Mouse (Mus musculus): ENCODE data around the gene Fam32a.

Gene Fam32a

DNA sequence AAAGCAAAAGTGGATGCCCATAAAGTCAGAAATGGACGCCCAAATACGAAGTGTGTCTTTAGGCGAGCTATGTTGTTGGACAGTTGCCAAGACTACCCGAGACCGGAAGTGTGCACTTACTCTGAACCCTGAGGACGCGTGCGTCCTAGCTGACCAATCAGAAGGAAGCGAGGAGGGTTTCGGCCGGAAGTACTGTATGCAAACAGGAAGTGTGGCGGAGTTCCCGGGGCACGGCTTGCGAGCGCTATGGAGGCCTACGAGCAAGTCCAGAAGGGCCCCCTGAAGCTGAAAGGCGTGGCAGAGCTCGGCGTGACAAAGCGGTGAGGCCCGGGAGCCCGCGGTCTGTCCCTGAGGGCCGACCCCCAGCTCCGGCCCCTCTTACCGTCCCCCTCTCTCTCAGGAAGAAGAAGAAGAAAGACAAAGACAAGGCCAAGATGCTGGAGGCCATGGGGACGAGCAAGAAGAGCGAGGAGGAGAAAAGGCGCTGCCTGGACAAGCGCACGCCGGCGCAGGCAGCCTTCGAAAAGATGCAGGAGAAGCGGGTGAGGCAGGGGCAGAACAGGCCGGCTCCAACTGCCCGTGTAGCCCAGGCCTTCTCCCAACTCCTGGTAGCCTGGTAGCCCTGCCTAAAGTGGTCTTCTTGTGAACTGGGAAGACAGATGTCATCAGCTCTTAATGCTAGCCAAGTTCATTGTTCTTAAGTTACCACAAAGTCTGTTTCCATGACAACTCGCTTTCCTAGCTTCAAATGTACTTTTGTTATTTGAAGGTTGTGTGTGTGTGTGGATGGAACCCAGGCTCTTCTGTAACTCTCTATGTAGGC, at the start of gene Fam32a:
Fam32a (plus strand) TSS at position 190 of the 823 bp plus-strand sequence.
- peak; percentile 73 to 82 for DNase-seq (ENCODE audit: low spot score in 2 of 2)

DNA sequence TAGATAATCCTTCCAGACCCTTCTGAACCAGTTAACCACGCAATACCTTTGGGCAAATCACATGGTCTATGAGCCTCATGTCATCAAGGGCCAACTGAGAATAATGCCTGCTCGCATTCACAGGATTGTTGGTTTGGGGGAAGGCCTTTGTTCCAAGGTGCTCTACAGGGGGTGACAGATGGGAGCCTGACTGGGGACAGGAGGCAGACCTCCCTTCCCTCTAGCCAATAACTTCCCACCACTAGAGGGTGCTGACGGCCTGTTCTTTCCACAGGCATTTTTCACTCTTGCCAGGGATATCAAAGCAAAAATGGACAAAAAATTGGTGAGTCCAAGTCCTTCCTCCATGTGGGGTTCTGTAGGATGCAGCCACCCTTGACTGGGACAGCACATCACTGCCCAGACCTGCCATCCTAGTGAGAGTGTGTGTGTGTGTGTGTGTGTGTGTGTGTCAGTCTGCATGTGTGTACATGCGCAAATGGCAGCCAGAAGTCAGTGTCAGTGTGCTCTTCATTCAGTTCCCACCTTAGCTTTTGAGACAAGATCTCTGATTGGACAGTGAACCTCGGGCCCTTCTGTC, 42.1 kb upstream of the Fam32a start:
- DNase-seq (ENCODE audit: low spot score in 2 of 2) = peak; percentile 43 to 67

DNA sequence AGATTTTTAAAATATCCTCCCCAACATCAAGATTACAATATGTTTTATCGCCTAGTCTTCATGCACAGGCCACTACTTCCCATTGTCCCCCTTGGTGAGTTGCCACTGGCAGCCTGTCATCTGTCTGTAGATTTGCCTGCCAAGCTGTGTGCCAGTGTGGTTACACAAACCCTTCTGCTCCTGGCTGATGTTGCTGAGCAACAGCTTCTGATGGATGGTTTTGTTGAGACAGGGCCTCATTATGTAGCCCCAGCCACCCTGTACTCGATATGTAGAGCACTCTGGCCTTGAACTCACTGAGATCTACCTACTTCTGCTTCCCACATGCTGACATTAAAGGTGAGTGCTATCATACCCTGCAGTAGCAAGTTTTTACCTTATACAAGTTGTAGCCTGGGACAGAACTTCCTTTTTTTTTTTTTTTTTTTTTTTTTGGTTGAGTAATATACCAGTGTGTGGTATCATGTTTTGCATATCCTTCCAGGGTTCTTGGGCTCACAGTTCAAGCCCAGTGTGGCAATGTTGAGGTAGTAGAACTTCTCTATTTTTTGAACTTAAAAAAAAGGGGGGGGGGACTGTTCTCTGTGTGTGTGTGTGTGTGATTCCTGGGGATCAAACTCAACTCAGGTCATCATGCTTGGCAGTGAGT, 35.9 kb upstream of the Fam32a start:
- no peak for DNase-seq (ENCODE audit: low spot score in 2 of 2)

DNA sequence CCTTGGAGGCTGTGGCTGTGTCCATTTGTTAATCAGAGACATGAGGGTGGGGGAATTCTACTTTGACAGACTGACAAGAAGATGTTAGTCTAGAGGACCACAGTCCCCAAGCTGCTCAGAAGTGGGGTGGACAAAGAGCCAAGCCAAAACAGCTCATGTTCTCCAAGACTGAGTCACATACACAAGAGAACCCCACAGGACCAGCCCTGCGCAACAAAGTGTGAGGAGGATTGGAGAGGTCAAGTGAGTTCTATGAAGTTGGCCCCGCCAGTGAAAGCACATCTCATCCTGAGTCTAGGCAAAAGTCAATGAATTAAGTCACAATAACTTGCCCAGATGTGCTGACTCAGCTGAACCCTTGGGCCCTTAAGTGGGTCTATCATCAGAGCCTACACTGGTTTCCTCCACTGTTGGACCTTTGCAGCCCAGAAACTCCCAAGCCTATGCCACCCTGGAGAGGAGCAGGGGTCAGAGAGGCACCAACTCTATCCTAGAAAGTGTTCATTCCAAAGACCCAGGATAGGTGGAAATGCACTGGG, 31.7 kb upstream of the Fam32a start:
- no peak for DNase-seq (ENCODE audit: low spot score in 2 of 2)

DNA sequence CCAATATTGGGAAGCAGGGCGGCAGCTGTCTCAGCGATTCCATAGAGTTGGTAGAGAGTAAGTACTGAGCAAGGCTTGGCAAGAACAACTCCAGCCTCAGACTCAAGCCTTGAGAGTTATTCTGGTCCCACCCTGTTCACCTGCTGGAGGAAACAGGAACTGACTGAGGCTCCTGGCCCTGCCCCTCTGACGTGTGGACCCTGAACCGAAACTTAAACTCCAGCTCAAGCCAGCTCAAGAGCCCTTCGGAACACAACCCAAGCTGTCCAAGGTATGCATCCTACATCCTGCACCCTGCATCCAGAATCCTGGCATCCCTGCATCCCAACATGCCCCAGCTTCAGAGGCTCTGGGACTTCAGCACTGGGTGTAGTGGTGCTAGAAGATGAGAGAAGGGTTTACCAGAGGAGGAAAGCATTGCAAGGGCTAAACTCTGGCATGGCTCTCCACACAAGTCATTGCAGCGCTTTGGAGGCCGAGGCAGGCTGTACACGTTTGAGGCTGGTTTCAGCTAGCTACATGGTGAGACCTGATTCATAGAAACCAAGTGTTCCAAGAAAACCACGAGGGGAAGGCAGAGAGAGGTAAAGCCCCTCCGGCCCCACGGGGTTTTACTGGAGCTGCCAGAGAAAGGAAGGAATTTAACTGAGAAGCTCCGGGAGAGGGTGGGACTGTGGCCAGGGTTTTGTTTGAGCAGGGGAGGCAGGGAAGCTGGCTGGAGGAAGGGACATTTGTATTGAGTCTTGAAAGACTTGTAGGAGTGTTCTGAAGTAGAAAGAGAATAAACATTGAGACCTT, 29.9 kb upstream of the Fam32a start, which contains the start of gene Hsh2d:
Hsh2d (plus strand) TSS at position 222 of the 798 bp plus-strand sequence.
- peak; percentile 50 to 64 for DNase-seq (ENCODE audit: low spot score in 2 of 2)

DNA sequence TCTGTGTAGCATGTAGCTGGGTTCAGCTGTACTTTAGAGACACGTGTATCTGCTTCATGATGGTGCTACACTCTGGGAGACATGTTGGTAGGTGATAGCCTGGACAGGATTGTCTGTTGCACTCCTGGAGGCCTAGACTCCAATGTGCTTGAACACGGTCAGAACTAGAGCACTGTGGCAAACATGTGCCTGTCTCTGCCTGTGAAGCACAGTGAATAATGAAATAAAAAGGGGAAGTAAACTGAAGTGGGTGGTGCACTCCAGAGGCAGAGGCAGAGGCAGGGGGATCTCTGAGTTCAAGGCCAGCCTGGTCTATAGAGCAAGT, 29.4 kb upstream of the Fam32a start:
- DNase-seq (ENCODE audit: low spot score in 2 of 2) = no peak

DNA sequence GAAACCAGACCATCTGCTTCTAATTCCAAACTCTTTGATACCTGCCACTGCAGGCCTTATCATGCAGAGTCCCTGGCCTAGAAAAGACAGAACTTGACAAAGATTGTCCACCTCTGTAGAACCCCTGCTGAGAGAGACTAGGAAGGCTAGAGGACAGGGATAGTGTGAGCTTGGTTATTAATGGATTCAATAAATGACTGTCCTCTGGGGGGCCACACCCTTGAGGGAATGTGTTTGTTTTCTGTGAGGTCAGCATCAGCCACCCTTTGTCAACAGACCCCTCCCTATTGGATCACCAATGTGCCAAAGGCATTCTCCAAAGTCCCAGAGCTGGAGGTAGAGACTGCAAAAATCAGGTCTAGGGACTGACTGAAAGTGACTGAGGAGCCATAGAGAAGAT, 27.5 kb upstream of the Fam32a start:
- DNase-seq (ENCODE audit: low spot score in 2 of 2) = no peak

DNA sequence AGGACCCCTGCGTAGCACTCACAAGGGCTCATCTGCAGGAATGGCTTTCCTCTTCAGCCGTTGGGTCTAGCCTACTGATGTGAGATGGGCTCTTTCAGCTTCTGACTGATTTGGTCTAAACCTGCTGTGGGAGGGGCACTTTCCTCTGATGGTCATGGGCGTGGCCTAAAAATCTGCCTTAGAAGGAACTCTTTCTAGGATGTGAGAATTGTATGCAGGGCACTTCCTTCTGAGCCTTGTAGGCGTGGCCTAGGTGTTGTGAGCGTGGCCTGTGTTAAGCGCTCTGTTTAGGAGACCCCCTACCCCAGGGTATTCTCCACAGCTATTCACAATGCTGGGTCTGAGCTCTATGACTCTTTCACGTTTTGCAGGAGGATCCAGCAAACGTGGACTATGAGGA, 21.5 kb upstream of the Fam32a start:
- no peak for DNase-seq (ENCODE audit: low spot score in 2 of 2)

DNA sequence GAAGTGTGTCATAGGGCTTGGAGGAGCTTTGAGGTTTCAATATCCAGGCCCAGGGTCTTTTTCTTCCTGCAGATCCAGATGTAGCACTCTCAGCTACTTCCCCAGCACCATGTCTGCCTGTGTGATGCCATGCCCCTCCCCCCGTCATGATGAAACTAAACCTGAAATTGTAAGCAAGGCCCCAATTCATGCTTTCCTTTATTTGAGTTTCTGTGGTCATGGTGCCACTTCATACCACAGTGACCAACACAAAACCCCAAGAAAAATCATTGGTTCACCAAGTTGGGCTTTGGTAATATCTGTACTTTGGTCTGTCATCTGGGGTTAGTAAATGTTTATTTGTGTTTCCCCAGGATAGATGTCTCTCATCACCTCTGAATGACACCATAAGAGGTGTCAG, 10.9 kb upstream of the Fam32a start:
- no peak for DNase-seq (ENCODE audit: low spot score in 2 of 2)

DNA sequence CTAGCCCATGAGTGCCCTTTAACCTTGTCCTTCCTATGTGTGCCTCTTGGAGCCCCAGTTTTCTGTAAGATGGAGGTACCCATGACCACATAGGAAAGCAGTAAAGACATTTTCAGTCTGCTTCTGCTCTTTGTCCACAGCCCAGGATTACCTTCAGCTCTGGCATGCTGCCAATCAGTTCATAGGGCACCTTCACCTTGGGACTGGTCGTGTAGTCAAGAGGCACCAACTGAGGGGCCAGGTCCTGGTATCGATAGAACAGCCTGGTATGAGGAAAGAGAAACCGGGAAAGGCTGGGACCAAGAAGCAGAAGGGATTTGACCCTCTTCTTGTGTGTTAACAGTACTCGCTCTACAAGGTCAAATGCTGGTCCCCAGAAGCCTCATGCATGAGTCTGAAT, 9.3 kb upstream of the Fam32a start:
- no peak for DNase-seq (ENCODE audit: low spot score in 2 of 2)

DNA sequence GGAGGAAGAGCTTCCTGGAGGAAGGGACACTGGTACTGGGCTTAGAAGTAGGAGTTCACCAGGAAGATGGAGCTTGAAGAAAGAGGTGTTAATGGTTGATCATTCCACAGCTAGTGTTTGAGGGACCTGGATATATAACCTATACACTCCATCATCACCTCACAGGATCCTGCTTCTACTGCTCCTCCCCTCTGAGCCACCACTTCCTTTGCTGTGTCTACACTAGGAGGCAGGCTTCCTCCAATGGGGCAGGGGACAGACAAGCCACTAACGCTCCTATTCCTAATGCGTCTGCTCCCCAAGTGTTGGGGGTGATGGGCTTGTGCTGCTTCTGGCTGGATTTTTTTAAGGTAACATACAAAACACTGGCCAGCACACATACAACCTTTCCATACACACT, 8.8 kb upstream of the Fam32a start:
- DNase-seq (ENCODE audit: low spot score in 2 of 2) = no peak

DNA sequence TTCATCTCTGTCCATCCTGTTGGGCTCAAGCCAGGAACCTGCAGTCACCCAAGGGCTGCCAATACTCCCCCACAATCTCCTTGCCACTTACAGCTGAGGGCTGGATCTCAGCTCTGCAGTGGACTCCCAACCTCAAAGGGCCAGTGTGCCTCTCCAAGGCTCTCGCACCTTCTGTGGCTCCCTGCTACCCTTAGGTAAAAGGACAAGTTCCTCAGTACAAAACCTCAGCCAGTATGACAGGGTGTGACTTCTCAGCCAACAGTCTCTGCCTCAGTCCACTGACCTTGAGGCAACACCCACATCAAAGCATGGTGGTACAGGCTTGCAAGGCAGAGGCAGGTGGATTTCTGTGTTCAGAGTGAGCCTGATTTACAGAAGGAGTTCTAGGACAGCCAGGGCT, 7.7 kb upstream of the Fam32a start:
- DNase-seq (ENCODE audit: low spot score in 2 of 2) = no peak

DNA sequence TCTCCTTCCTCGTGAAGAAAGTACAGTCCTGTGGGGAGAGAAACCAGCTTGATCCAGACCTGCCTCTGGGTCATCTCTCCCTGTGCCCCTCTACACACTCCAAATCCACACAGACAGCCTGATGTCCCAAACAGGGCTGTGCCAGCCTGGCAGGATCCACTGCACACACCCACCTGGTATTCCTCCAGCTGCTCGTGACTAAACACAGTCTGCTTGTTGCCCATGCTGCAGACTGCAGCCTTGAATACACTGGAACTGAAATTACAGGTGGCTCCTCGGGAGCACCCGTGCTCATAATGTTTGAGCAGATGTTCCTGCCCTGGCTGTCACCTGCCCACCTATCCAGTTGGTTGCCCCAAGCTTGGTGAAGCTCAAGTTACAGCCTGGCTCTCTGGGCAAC, 6.8 kb upstream of the Fam32a start, which contains the start of gene Cib3:
Cib3 (minus strand) TSS at position 87 of the 400 bp plus-strand sequence.
- DNase-seq (ENCODE audit: low spot score in 2 of 2) = no peak

DNA sequence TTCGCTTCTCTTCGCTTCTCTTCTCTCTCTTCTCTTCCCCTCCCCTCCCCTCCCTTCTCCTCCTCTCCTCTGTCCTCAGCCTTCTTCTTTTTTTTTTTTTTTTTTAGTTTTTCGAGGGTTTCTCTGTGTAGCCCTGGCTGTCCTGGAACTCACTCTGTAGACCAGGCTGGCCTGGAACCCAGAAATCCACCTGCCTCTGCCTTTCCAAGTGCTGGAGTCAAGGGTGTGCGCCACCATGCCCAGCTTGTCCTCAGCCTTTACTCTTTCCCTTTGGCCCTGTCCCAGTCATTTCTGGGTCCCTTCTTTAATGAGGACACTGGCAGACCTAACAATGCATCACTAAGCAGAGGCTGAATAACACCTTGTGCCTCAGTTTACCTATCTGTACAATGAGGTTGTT, 6.0 kb upstream of the Fam32a start, which contains the start of gene Gm11034:
Gm11034 (minus strand) TSS at position 101 of the 400 bp plus-strand sequence.
- no peak for DNase-seq (ENCODE audit: low spot score in 2 of 2)

DNA sequence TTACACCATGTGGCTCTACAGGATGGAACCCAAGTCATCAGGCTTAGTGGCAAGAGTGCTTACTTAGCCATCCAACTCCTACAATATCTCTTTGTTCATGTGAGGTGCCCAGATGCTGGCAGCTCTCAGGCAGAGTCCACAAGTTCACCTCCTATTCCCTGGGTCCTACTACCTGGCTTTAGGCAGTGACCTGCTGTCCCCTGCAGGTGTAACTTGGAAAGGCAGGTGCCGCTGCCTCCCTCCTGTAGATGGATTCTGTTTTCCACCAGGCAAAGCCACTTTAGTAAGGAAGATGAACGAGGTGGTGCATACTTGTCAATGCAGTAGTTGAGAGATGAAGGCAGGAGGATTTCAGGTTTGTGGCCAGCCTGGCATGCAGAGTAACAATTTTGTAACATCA, 4.5 kb upstream of the Fam32a start:
- peak; percentile 27 to 52 for DNase-seq (ENCODE audit: low spot score in 2 of 2)

DNA sequence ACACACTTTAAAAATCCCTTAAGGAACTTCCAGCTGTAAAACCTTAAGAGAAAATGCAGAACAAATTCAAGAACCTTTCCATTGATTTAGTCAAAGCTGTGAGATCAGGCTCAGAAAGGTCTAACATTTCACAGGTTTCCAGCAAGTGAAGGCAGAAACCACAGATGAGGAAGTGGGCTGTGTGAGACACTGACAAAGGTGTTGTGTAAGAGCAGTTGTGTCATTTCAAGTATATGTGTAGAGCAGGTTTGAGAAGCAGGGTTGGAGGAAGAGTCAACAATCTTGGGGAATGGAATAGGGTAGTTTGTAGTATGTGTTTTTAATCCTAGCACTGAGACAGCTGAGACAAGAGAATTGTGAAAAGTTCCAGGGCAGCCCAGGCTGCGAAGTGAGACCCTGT, 3.7 kb upstream of the Fam32a start:
- no peak for DNase-seq (ENCODE audit: low spot score in 2 of 2)

DNA sequence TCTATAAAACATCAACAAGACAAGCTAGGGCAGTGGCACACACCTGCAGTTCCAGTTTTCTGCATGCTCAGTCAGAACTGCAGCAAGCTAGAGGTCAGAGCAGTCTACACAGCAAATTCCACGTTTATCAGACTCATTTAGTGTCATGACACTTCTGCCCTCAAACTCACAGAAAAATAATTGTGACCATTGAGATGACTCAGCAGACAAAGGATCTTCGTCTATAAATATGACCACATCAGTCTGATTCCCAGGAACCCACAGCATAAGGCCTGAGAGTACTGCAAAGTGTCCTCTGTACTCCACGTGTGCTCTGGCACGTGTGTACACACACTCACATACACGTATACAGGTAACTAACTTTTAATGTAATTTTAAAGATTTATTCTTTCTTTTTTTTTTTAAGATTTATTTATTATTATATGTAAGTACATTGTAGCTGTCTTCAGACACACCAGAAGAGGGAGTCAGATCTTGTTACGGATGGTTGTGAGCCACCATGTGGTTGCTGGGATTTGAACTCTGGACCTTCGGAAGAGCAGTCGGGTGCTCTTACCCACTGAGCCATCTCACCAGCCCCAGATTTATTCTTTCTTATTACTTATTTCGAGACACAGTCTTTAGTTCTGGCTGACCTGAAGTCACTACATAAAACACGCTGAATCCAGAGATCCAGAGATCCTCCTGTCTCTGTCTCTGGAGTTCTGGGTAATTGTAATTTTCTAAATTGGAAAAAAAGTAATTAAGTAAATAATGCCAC, 569 bp upstream of the Fam32a start:
- DNase-seq (ENCODE audit: low spot score in 2 of 2) = no peak

DNA sequence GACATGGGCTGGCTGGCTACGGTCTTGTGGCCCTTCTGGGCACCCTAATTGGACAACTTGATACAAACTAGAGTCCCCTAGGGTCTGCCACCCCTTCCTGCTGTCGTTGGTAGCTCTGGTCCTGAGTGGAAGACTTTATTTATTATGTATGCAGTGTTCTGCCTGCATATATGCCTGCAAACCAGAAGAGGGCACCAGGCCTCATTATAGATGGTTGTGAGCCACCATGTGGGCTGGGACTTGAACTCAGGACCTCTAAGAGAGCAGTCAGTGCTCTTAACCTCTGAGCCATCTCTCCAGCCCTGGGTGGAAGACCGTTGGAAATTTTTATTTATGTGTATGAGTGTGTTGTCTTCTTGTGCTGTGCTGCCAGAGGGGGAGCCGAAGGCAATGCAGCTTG, 1.2 kb downstream of the Fam32a start:
- no peak for DNase-seq (ENCODE audit: low spot score in 2 of 2)

DNA sequence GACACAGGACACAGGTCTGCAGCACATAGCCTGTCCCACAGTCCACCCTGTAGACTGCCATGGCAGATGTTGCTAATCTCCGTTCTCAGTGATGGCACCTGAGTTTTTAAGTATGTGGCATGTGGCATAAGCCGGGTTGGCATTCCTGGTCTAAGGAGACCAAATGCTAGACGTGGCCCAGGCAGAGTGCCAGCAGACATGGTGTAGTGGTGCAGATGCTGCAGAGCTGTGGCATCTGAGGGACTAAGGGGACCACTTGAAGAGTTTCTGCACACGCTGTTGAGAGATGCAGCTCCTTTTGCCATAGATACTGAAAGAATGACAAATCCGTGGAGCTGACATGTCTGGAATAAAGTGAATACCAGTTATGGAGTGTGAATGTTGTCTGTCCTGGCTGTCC, 3.1 kb downstream of the Fam32a start:
- DNase-seq (ENCODE audit: low spot score in 2 of 2) = no peak

DNA sequence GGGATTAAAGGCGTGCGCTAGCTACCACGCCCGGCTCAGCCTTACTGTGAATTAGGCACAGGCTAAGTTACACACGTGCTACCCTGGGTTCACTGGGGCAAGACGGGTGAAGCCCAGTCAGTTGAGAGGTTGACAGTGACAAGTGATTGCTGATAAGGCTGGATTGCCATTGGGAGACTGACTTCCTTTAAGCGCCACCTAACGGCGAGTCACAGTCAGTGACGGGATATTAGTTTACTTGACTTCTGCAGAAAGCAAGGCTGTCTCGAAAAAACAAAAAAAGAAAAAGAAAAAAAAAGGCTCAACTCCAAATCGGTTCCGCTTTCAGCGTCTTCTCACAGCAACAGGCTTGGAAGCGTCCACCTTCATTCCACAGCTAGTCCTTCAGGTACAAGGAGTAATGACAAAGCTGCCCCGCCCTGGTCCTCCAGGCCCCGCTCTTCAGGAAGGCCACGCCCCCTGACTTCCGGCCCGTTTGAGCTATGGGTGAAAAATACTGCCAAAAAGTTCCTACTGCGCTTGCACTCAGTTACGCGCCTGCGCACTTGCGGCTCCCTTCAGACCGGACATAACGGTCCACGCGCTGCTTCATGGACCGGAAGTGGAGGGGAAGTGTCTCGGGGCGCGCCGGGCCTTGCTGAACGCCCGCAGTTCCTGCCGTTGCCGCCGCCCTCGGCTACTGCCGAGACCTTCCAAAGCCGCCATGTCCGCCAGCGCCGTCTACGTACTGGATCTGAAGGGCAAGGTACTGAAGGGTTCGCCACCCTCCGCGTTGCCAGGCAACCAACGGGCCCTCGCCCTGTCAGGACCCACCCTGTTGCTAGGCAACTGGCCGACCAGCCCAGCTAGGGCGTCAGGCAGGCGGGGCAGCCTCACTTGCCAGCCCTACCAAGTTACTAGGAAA, 20.2 kb downstream of the Fam32a start, which contains the start of gene Ap1m1:
Ap1m1 (plus strand) TSS at position 520 of the 904 bp plus-strand sequence.
- DNase-seq (ENCODE audit: low spot score in 2 of 2) = peak; percentile 92 to 94
